Mouse (Mus musculus) liver, embryonic 11.5 days (tissue): ENCODE data around the gene Pid1. TPM values are rescaled to one million over a fixed set of nuclear protein-coding genes. Genes with fewer than 3 reads are reported as not detected.
"Not testable (repeated sequence)": the region's sequence is repeated elsewhere in the genome, so short reads cannot be mapped to it uniquely, and the experiment has no call there.

Source experiments
- ATAC-seq: fragments of 200-750 bp; cut with Nextera tagmentation; replicated peaks from 2 replicates; pipeline ENCODE4 v1.8.0; 2017; ENCODE audit warnings: moderate number of reproducible peaks, mild to moderate bottlenecking, moderate TSS enrichment, moderate library complexity; ENCODE audit not compliant: low FRiP score
- DNase-seq: peaks from one replicate; pipeline ENCODE4 v3.0.0-alpha.2; 2017; ENCODE audit warnings: low spot score
- H3K27ac ChIP-seq: fragments of 300-500 bp; sonication (generic); 2 replicates; pipeline ENCODE4 v1.5.1; 2014; ENCODE audit warnings: mild to moderate bottlenecking, low read depth, low read length, control low read depth
- H3K27me3 ChIP-seq: fragments of 300-500 bp; sonication (generic); replicated peaks from 2 replicates; pipeline ENCODE4 v1.6.1; 2014; ENCODE audit warnings: low read length, mixed read lengths; ENCODE audit not compliant: control insufficient read depth, insufficient read depth
- H3K36me3 ChIP-seq: fragments of 300-500 bp; sonication (generic); 2 replicates; pipeline ENCODE4 v1.6.1; 2014; ENCODE audit warnings: mild to moderate bottlenecking, low read length, moderate library complexity, mixed read lengths; ENCODE audit not compliant: control insufficient read depth, insufficient read depth
- H3K4me1 ChIP-seq: fragments of 300-500 bp; sonication (generic); replicated peaks from 2 replicates; pipeline ENCODE4 v1.6.1; 2014; ENCODE audit warnings: low read length, mixed read lengths; ENCODE audit not compliant: control insufficient read depth, insufficient read depth
- H3K4me2 ChIP-seq: fragments of 300-500 bp; sonication (generic); 2 replicates; pipeline ENCODE4 v1.6.1; 2014; ENCODE audit warnings: mild to moderate bottlenecking, control low read depth, moderate library complexity
- H3K4me3 ChIP-seq: fragments of 300-500 bp; sonication (generic); 2 replicates; pipeline ENCODE4 v1.5.1; 2014; ENCODE audit warnings: low read depth, low read length, control low read depth
- H3K9ac ChIP-seq: fragments of 300-500 bp; sonication (generic); 2 replicates; pipeline ENCODE4 v1.6.1; 2014; ENCODE audit warnings: low read depth, low read length, control low read depth
- H3K9me3 ChIP-seq: fragments of 300-500 bp; sonication (generic); 2 replicates; pipeline ENCODE4 v1.6.1; 2016; ENCODE audit warnings: low read length, inconsistent platforms, mixed read lengths; ENCODE audit not compliant: control insufficient read depth
- WGBS: fragments of 180-500 bp; shearing (Covaris S2); extraction: QIAGEN DNeasy Blood & Tissue Kit; methylation state at CpG from one replicate; pipeline ENCODE4 v1.1.7; 2014; 5-methylcytosine and 5-hydroxymethylcytosine counted together
- polyA plus RNA-seq: library from polyadenylated mRNA; unstranded; fragments of >200 nt; fragmentation: Nextera tagmentation; extraction: Ambion mirVana; gene quantifications from 2 replicates; pipeline ENCODE4 v1.2.1, GENCODE M21; 2014

The Pid1 gene
- polyA plus RNA-seq, 1 experiment from 2014 or later = 20.6 TPM

DNA sequence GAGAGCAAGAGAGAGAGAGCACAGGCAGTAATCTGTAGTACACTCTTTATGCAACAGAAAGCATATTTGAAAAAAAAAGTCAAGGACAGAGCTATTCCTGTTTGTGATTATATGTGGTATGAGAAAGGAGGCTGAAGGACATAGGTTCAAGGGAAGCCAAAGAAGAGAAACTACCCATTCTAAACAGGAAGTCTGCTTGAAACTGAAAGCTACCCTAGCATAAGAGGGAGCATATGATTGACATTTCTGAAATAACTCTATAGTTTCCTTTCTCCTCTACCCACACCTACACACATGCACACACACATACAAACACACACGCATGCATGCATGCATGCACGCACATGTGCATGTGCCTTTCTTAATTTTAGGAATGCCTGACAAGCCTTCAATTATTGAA is 123.8 kb downstream of the Pid1 start:
- no peak overlapping the region for H3K9ac ChIP-seq
- WGBS = 90% methylated on average over 2 of the region's 2 CpGs
- H3K4me3 ChIP-seq = no peak overlapping the region
- no peak overlapping the region for H3K4me2 ChIP-seq
- no peak for DNase-seq
- no peaks in the 10 kb centered on the region for H3K36me3 ChIP-seq
- ATAC-seq = no peak
- H3K27me3 ChIP-seq = no peaks in the 10 kb centered on the region
- no peaks in the 10 kb centered on the region for H3K9me3 ChIP-seq
- H3K4me1 ChIP-seq = no peaks in the 10 kb centered on the region
- H3K27ac ChIP-seq = no peak overlapping the region

DNA sequence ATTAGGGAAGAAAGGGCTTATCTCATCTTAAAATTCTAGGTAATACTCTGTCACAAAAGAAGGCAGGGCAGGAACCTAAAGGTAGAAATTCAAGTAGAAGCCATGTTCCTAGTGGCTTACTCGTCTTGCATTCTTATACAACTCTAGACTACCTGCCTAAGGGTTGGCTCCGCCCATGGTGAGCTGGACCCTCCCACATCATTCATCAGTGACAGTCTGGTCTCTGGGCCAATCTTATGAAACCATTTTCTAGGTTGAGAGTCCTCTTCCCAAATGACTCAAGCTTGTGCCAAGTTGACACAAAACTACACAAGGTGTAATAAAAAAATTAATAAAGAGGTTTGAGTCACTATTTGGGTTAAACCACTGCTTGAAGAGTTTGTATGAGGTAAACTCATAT is 133.5 kb downstream of the Pid1 start:
- Histone ChIP-seq H3K9me3 (no peaks in the 10 kb centered on the region), H3K4me1 (no peaks in the 10 kb centered on the region), H3K27ac (no peak overlapping the region), H3K4me2 (no peak overlapping the region), H3K4me3 (no peak overlapping the region), H3K36me3 (no peaks in the 10 kb centered on the region), H3K27me3 (no peaks in the 10 kb centered on the region), H3K9ac (no peak overlapping the region)
- no peak for DNase-seq
- WGBS = 75% methylated on average over 2 of the region's 2 CpGs
- ATAC-seq = no peak

DNA sequence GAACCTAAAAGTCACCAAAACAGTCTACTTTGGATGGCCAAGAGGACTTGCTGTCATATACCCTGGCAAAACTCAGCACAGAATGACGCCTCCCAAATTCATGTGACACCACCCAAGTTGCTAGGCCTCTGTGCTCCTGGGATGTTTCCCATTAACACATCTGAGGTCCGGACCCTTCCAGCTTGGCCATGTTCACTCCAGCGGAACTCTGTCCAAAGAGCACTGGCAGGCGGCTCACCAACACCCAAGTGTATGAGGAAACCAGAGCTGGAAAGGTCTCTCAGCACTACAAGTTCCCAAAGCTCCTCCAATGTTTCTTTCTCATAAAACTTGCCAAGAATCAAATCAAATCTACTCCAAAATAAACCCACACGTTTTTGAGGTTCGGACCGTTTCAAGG is 138.4 kb downstream of the Pid1 start:
- H3K4me3 ChIP-seq = no peak overlapping the region
- WGBS = 89% methylated on average over 7 of the region's 7 CpGs
- no peak overlapping the region for H3K9ac ChIP-seq

DNA sequence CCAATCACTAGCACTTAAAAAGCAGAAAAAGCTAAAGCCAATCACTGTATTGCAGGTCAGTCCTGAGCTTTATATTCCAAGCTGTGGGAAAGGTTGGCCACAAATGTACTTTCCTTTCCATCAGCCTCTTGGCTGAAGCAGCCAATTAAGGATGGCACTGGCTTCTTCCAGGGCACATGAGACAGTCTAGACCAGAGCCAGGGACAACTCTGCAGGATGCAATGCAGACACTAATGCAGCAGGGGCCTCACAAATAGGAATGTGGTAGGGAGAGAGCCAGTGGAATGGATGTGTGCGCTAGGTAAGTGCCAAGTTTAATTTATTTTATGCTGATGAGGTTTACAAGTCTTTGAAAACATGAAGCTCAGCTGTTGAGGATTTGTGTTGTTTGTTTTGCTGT is 141.9 kb downstream of the Pid1 start:
- no peak overlapping the region for H3K4me3 ChIP-seq
- DNase-seq = no peak
- no peaks in the 10 kb centered on the region for H3K9me3 ChIP-seq
- no peaks in the 10 kb centered on the region for H3K36me3 ChIP-seq
- no peaks in the 10 kb centered on the region for H3K27me3 ChIP-seq
- no peak overlapping the region for H3K9ac ChIP-seq
- H3K27ac ChIP-seq = no peak overlapping the region
- H3K4me1 ChIP-seq = peaks cover 8% of the 10 kb centered on the region; the same call in 1 of the 2 replicates
- no peak for ATAC-seq
- WGBS = 88% methylated on average over 1 of the region's 1 CpGs
- no peak overlapping the region for H3K4me2 ChIP-seq

More for the DNA sequence above, 138.4 kb downstream of the Pid1 start:
- no peaks in the 10 kb centered on the region for H3K36me3 ChIP-seq
- no peak overlapping the region for H3K27ac ChIP-seq
- H3K4me2 ChIP-seq = no peak overlapping the region
- DNase-seq = no peak
- H3K27me3 ChIP-seq = no peaks in the 10 kb centered on the region
- no peaks in the 10 kb centered on the region for H3K9me3 ChIP-seq
- no peaks in the 10 kb centered on the region for H3K4me1 ChIP-seq
- ATAC-seq = no peak

DNA sequence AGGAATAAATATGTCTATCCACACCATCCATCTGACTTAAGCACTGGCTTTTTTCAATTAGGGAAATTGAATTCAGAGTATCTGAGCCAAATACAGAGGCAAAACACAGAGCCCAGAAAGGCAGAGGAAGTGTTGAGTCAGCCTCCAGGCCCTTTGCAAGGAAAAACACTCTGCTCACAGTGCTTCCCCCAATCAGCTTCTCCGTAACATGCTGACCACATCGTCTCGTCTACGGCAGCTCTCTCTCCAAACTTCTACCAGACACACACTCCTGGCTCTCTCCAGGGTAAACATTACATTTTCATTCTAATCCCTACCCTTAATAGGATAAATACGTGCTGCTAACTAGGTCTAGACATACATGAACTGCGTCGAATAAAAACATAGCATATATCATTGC is 145.4 kb downstream of the Pid1 start:
- Histone ChIP-seq H3K9me3 (no peaks in the 10 kb centered on the region), H3K9ac (no peak overlapping the region), H3K4me3 (no peak overlapping the region), H3K36me3 (no peaks in the 10 kb centered on the region), H3K27me3 (no peaks in the 10 kb centered on the region), H3K4me1 (peaks cover 8% of the 10 kb centered on the region), H3K4me2 (no peak overlapping the region), H3K27ac (no peak overlapping the region)
- WGBS = 47% methylated on average over 7 of the region's 7 CpGs
- ATAC-seq (no peak; the same call in 1 of the 2 replicates), DNase-seq (no peak)

DNA sequence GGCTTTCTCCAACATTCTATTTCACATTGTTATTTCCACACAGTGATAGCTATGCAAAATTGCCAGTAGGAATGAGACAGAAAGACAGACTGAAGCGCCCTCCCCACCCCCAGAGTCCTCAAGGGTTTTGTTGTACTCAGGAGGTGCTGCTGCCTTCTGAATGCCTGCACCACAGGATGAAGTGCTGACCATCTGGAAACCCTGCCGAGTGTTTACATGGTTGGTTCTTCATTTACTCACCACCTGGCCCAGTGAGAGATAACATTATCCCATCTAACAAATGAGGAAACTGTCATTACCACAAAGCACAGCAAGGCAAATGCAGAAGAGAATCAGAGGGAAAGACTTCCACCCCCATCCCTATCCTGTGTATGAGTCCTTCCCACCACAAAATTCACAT is 146.2 kb downstream of the Pid1 start:
- no peak for DNase-seq
- ATAC-seq = no peak
- no peaks in the 10 kb centered on the region for H3K27me3 ChIP-seq
- H3K27ac ChIP-seq = no peak overlapping the region
- no peak overlapping the region for H3K4me3 ChIP-seq
- no peak overlapping the region for H3K4me2 ChIP-seq
- H3K9ac ChIP-seq = no peak overlapping the region
- H3K36me3 ChIP-seq = no peaks in the 10 kb centered on the region
- 20% methylated on average over 2 of the region's 2 CpGs for WGBS
- H3K9me3 ChIP-seq = no peaks in the 10 kb centered on the region
- H3K4me1 ChIP-seq = peaks cover 8% of the 10 kb centered on the region

DNA sequence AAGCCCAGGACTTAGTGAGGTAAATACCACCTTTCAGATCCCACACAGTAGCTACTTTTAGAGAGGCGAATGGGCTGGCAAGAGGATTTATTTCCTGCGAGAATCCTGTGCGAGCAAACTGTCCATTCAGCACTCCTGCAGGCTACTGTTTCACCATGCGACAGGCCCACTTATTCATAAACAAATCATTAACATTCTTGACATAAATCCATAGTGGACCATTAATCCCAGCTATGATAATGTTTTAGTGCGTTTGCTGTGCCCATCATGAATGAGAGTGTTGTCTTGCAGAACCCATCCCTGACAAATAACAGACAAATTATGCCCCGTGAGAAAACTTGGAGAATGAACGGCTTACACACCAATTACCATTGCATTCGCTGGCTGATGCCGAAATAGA is 152.5 kb downstream of the Pid1 start:
- no peak overlapping the region for H3K9ac ChIP-seq
- no peak overlapping the region for H3K4me3 ChIP-seq
- WGBS = 67% methylated on average over 9 of the region's 9 CpGs
- no peaks in the 10 kb centered on the region for H3K9me3 ChIP-seq
- H3K27ac ChIP-seq = no peak overlapping the region
- ATAC-seq (no peak), DNase-seq (no peak)
- no peak overlapping the region for H3K4me2 ChIP-seq
- H3K4me1 ChIP-seq = no peaks in the 10 kb centered on the region; the same call in 1 of the 2 replicates
- no peaks in the 10 kb centered on the region for H3K36me3 ChIP-seq
- H3K27me3 ChIP-seq = no peaks in the 10 kb centered on the region

DNA sequence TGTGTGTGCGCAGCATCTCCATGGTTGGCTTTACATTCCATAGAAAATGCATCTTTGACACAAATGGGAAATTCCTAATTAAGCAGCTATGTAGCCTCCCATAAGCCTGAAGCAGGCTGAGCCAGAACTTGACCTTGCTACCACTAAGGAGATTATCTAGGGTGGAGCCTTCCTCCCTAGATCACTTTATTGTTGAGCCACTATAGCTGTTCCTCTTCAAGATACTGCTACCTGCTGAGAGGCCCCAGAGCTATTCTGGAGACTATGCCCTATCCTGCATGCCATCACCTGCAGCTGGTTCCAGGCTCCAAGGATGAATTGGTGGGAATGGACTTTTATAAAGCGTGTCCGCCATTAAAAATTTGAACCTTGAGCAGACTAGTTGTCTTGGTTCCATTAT is 158.2 kb downstream of the Pid1 start:
- H3K4me2 ChIP-seq, H3K27me3 ChIP-seq: not testable (repeated sequence)
- 92% methylated on average over 3 of the region's 3 CpGs for WGBS

DNA sequence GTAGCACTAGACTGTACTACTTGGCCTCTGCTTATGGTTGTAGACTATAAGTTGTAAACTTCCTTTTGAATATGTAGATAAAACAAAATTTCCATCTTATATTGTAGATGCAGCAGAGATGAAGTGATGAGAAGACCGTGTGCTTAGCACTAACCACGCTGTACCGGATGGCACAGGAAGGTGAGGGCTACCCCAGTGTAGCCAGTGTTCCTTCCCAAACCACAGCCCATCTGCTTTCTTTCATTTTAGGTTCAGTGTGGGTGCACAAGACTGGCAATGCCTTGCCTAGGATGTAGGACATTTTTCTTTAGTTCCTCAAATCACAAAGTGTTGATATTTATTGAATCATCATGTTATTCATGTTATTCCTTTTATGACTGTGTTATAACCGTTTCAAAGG is 160.5 kb downstream of the Pid1 start:
- no peaks in the 10 kb centered on the region for H3K36me3 ChIP-seq
- ATAC-seq = no peak
- no peaks in the 10 kb centered on the region for H3K4me1 ChIP-seq
- DNase-seq = no peak
- no peak overlapping the region for H3K4me2 ChIP-seq
- H3K27me3 ChIP-seq = no peaks in the 10 kb centered on the region
- no peak overlapping the region for H3K4me3 ChIP-seq
- H3K9me3 ChIP-seq = no peaks in the 10 kb centered on the region
- H3K27ac ChIP-seq = no peak overlapping the region
- WGBS = 73% methylated on average over 4 of the region's 4 CpGs
- H3K9ac ChIP-seq = no peak overlapping the region

More for the DNA sequence above, 158.2 kb downstream of the Pid1 start:
- ATAC-seq, H3K9ac ChIP-seq, H3K36me3 ChIP-seq, H3K4me1 ChIP-seq, H3K4me3 ChIP-seq, DNase-seq, H3K9me3 ChIP-seq, H3K27ac ChIP-seq: not testable (repeated sequence)
